Mouse (Mus musculus) lung, postnatal 14 days (tissue): ENCODE data around the gene Ltb.

Experiments used
- DNase-seq: peaks from one replicate; pipeline ENCODE4 v3.0.0; 2021

The Ltb gene

GRCm38 (mm10) chr17:35193881-35194843, at the start of gene Ltb:
Gene Ltb, plus strand, starts transcription at chr17:35194439.
- no peak for DNase-seq

GRCm38 (mm10) chr17:35146139-35146538, 48.1 kb upstream of the Ltb start:
- no peak for DNase-seq

GRCm38 (mm10) chr17:35147348-35147747, 46.9 kb upstream of the Ltb start:
- DNase-seq, result no peak

- no peak for DNase-seq
Observed at GRCm38 (mm10) chr17:35147922-35148639, 46.2 kb upstream of the Ltb start.

- DNase-seq, result no peak
Observed at GRCm38 (mm10) chr17:35152121-35152520, 42.1 kb upstream of the Ltb start.

GRCm38 (mm10) chr17:35153077-35153476, 41.2 kb upstream of the Ltb start:
- DNase-seq, result no peak

GRCm38 (mm10) chr17:35153931-35154330, 40.3 kb upstream of the Ltb start:
- DNase-seq, result no peak

- DNase-seq, result no peak
Observed at GRCm38 (mm10) chr17:35154616-35155015, 39.6 kb upstream of the Ltb start.

- DNase-seq, result no peak
Observed at GRCm38 (mm10) chr17:35155451-35155850, 38.8 kb upstream of the Ltb start.

- no peak for DNase-seq
Observed at GRCm38 (mm10) chr17:35156461-35157200, 37.6 kb upstream of the Ltb start.

GRCm38 (mm10) chr17:35157254-35157653, 37.0 kb upstream of the Ltb start:
- DNase-seq, result no peak

GRCm38 (mm10) chr17:35157661-35158175, 36.5 kb upstream of the Ltb start:
- DNase-seq, result no peak

GRCm38 (mm10) chr17:35158850-35159593, 35.2 kb upstream of the Ltb start:
- no peak for DNase-seq

- DNase-seq, result no peak
Observed at GRCm38 (mm10) chr17:35159638-35160037, 34.6 kb upstream of the Ltb start.

GRCm38 (mm10) chr17:35161421-35161820, 32.8 kb upstream of the Ltb start:
- no peak for DNase-seq

- no peak for DNase-seq
Observed at GRCm38 (mm10) chr17:35162121-35162520, 32.1 kb upstream of the Ltb start.

- peak; percentile 49 for DNase-seq
Observed at GRCm38 (mm10) chr17:35162730-35163129, 31.5 kb upstream of the Ltb start.

GRCm38 (mm10) chr17:35163326-35164081, 30.7 kb upstream of the Ltb start:
- DNase-seq, result no peak

GRCm38 (mm10) chr17:35164218-35164567, 30.0 kb upstream of the Ltb start:
- no peak for DNase-seq

- DNase-seq, result peak; percentile 97
Observed at GRCm38 (mm10) chr17:35164568-35165450, 29.4 kb upstream of the Ltb start, which contains the start of gene Prrc2a. Gene Prrc2a, minus strand, starts transcription at chr17:35164897.
